Mouse (Mus musculus): ENCODE data around the gene Oit1.

The Oit1 gene

DNA sequence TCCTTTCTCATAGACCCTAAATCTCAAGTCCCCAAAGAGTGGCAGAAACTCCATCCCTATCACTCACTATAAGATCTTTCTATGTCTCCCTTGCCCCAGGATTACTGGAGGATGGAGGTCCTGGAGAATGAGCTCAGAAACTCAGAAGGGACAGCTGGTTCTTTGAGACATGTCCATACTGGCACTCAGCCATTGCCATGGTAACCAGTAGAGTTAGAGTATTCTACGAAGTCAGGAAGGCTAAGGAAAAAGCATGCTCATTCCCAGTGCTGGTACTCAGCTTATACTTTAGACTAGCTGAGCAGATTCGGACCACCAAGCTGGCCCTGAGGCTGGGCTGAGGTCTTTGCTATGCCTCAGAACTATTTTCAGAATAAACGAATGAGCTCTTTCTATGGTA lies 44.0 kb downstream of the Oit1 start:
- DNase-seq = no peak

DNA sequence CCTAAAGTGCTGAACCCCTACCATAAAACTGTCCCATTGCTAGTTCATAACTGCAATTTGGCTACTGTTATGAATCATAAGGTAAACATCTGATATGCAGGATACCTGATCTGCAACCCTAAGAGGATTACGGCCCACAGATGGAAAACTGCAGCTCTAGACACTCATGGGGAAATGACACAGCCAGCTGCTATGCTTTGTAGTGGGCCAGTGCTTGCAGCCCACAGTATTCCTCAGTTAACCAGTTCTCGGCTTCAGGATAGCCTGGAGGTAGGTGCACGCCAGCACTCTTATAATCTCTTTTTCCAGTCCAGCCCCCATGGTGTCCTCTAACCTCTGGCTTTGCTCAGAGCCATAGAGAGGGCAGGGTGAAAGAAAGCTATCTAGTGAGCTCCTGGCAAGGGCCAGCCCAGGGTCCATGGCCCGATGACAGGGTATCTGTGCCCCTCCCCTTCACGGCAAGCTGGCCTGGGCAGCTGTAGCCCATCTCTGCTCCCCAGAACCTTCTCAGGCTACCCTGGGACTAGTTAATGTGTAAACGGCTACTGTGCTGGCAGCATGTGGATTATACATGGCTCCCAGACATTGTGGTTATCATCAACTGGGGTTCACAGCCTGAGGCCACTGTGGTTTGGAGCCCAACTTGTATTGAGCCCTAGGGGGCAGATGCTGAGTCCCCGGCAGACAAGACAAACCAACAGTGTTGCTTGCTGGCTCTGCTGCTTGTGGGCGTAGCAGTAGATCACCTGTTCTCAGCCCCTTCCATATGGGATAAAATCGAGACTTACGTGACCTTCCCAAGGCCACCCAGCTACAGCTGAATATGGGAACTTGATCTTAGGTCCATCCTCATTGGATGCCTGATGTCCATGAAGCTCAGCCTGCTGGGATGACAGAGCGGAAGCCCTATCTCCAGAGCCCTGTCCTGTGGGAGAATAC lies 46.0 kb downstream of the Oit1 start:
- no peak for DNase-seq

DNA sequence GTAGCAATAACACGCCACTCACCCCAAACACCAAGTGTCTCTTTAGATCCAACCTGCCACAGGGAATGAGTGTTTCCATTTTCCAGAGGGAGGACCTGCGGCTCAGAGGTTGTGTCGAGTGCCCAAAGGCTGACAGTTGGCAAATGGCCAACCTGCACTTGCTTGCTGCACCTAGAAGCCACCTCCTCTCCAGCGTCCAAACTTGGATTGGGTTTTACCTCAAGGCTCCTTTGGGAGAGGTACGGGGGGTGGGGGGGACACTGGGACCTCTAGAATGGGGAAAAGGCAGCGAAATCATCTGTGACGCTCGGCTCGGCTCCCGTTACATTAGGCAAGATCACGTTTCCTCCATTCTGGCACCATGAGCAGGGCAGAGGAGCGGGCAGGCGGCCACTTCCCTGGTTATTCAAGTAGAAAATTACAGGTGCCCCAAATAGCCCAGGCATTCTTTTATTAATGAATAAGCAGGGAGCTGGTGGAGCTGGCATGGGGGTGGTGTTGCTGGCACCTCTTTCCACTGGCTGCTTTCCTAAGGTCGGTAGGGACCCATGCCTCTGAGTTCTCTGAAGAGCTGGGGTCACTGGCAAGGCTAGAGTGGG lies 47.1 kb downstream of the Oit1 start:
- no peak for DNase-seq

DNA sequence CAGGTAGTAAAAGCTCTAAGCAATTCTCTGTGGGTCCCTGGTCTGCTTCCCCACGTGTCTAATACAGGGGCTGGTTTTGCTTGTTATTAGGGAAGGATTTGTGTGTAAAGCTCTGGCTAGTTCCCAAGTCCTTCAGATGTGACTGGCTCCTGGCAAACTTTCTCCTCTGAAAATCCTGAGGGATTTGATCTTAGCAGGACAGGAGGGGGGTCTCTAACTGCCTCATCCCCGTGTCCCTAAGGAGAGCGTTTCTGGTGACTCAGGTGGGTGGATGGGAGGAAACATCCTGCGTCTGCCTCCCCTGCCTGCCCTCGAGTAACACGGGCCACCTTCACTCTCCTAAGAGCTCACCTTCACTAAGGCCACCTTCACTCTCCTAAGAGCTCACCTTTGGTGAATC lies 48.2 kb downstream of the Oit1 start:
- no peak for DNase-seq

DNA sequence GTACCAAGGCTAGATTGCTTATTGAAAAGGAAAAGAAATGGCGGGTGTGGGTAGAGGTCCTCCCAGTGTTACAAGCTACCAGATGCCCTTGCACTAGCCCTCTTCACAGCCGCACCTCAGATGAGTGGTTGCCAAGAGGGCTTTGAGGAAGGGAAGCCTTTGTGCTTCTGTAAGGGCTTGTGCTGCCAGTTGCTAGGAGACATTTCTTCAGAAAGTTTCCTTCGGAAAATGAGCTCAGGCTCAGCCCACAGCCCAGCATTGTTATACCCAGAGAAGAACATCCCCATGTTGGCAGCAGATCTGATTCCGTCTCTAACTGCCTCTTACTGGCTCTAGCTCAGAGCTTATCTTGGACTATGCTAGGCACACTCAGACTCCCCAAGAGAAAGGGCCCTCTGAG lies 49.0 kb downstream of the Oit1 start:
- no peak for DNase-seq

DNA sequence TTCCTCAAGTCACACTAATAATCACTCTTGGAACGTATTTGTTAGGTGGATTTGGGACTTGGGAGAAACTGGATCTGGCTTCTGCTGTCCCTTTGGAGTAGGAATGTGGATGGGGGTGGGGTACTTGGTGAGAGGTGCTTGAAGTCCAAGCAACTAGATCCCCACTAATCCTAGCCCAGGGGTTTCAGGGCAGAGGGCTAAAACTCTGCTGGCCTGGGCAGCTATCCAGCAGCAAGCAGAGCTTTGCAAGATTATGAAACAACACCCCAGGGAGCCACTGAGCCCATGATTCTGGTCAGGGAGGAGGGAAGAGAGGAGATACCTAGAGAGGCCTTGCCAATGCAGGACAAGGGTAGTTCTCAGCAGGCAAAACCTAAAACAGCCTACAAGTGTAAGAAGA lies 51.2 kb downstream of the Oit1 start:
- no peak for DNase-seq

DNA sequence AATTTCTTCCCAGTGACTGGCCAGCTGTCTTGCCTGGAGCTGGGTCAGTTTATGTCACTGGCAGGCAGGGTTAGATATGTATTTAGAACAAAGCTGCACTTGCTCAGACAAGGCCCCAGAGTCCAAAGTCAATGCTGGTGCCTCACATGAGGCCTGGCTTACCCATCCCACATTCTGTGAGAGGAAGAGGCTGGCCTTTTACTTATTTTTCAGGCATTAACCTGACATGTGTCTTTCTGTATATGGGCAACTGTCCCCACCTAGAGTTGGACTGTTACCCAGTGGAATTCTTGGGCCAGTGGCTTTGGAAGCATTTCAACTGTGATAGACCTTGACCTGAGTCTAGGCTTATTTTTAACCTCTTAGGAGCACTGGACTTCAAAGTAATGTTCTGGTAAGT lies 51.6 kb downstream of the Oit1 start:
- no peak for DNase-seq

DNA sequence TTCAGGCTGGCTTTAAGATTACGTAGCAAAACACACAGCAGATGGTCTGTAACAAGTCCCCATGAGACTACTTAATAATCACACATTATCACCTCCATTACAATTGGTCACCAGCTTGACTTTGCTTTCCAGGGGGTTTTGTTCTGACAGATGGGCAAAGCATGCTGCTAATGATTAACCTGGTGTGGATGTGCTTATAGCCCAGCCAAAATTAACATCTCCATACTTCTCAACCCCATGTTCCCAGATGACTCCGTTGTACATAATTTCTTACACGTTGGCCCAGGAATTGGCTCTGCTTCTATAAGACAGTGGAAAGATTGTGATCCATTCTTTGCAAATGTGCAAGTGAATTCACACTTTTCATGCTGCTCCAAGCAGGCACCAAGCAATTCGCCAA lies 52.8 kb downstream of the Oit1 start:
- DNase-seq = no peak

DNA sequence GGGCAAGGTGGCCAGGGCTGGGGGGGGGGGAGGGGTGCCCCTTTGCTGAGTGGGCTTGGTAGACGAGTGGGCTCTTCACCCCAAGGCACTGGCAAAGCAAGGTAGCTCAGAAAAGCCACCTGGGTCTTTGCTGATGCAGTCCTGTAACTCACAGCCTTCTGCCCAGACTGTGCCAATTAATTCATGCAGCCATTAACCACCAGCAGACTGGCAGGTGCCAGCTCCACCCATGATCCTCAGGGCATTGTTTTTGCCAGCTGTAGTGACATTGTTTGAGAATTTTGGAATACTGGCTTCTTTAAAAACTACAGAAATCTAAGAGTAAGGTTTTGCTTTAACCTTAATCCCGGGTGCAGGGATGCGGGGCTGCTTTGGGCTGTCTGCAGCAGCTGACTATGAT lies 58.0 kb downstream of the Oit1 start:
- no peak for DNase-seq

DNA sequence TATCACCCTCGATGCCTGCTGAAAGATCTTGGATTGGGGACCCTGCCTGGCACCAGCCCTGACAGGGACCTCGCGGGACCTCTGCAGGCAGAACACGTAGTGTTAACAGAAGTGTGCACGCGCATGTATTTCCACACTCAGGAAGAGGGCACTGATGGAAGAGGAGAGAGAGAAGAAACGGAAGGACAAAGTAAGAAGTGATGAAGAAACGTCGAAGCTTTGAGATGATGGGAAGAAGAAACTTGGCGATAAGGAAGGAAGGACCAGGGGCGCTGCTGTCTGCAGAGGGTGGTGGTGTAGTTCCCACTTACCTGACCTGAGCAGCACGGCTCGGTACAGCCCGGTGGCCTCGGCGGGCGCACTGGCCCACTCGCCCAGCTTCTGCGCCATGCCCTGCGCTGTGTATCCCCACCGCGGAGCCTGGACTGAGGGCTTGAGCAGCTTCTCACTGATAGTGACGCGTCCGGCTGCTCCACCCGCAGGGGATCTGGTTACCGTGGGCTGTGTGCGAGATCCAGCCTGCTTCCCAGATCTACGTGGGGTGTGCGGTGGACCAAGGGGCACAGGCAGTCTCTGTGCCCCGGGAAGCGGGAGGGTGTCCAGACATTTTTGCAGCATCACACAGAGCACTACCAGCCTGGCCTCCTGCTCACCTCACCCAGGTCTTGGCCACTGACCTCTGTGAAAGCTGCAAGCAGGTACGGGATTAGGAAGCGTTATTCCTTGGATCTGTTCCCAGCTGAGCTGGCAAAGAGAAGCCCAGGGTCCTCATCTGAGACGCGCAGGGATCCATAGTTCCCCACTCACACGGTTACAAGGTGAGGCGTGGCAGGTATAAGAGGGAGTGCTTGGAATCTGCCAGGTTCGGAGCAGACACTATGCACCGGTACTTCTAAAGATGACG lies 61.1 kb downstream of the Oit1 start, which contains the start of gene Fam107a:
TSS of gene Fam107a (minus strand) at position 830 of the 904 bp plus-strand sequence.
- DNase-seq = no peak

DNA sequence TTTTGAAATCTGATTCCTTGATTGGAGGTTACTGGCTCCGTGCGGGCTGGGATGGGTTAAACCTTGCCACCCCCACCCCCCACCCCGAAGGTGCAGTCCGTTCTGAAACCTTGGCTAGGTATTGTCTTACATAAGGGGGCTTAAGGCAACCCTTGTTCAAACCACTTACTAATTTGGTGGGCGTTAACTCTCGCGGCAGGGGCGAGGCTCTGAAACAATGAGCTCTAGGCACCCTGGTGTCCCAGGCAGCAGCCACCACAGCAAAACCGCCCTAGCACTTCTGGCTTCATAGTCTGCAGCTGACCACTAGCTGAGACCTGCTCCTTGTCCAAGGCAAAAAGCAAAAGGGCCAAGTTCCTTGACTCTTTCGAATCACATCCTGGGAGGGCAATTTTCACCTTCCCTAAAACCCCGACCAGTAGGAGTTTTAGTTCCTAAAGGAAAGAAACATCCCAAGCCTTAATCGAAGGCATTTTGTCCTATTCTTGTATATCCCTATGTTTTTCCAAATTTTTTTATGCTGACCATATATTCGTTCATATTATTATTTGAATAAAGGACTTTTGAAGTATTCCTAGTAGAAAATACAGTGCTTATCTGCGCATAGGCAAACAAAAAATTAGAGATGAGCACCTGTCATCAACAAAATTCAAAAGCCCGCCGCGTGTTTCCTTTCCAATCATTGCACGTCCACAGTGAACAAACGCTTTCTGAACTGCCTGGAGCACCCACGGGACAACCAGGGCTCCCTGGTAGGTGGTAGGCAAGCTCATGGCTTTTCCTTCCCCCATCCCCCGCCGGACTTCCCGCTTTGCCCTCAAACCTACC lies 62.0 kb downstream of the Oit1 start:
- no peak for DNase-seq

DNA sequence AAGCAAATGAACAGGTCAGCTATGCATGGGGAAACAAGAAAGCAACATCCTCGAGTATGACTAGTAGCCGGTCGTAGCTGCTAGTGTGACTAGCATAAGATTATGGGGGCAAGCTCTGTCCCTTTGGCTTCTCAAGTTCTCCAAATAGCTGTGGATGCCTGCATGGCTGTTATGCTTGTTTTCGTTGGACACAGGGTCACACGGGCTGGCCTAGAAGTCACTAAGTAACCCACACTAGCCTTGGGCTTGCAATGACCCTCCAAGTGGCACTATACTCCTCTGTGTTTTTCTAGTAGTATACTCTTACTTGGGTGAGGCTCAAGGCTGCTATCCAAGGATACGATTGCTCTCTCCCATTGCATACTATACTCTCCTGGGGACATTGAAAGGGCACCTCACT lies 63.4 kb downstream of the Oit1 start:
- DNase-seq = no peak

DNA sequence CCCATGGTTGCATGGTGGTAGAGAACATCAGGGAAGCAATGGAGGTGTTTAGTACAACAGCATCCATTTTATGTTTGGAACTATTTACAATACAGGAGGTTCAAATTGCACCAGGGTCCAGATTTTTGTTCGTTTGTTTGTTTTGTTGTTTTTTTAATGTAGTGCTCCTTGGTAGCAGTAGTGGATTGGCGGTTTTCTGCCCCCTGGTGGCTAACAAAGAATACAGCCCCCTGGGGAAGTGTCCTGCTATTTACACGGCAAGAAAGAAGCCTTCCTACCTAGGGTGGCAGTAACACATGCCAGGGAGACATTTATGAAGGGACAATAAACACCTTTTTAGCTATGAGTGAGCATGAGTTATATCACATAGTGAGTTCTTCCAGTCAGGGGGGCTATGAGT lies 64.0 kb downstream of the Oit1 start:
- no peak for DNase-seq

DNA sequence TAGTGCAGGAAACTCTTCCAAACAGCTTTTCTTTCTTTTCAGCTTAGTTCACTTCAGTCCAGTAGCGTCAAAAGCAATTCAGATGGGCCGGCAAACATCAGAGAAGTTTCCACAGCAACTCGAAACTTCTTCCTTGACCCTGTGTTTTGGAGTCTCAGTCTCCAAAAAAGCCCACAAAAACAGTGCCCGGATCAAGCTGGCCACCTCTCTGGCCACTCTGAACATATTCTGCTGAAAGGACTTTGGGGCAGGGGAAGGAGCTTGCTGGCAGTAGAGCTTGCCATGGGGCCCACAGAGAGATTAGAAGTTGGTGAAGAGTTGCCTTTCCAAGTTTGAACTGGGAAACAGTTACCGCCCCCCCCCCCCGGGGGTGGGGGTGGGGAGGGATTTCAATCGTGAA lies 64.7 kb downstream of the Oit1 start:
- DNase-seq = peak; percentile 58

DNA sequence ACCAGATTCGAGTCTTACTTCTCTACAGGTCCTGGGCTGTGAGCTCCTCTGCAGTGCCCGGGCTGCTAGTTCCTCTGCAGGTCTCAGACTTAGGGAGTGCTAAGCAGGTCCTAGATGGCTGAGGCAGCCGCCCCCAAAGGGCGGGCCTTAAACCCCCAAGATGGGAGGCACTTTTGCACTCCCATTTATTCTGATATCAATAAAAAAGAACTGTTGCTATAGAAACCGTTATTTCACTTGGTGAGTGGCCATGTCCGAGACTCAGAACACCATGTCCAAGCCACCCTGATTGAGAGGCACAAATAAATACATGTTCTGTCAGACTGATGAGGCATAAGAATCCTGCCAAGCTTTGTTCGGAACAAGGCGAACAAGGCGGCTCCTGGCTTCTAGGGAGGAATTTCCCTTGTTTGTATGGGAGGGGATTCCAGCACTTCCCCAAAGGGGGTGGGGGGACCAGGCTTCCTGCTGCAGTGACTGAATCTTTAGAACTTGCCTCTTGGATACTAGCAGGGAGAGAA lies 68.9 kb downstream of the Oit1 start:
- DNase-seq = peak; percentile 72

DNA sequence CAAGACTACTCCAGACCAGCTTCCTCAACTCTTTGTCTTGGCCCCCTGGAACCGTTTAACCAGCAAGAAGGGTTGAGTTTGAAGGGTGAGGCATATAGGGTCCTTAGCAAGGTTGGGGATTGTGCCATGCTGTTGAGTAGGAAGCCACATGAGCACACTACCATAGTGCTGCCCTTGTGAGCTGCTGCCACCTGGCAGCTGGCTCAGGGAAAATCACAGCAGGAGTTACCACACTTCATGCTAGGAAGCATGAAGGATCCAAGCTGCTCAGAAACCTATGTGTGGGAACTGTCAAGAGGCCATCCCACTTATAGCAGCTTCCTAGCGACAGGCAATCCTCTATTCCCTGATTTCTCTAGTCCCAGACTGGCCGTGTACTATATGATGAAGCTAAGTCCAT lies 69.9 kb downstream of the Oit1 start:
- no peak for DNase-seq

DNA sequence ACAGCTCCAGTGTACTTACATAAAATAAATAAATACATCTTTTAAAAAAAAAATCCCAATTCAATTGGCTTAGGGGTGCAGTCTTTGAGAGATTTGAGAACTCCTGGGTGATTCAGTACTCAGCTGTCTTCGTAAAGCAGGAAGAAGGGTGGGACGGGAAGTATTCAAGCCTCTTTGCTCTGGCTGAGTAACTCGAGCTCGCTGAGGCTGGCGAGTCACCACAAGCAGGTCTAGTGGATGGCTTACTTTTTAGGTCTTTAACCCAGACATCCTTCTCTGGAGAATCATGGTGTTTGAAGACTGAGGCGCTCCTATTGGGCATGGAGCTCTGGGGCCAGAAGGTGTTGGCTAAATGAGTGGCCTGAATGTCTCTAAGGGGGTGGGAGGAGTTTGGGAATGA lies 71.7 kb downstream of the Oit1 start:
- DNase-seq = no peak

DNA sequence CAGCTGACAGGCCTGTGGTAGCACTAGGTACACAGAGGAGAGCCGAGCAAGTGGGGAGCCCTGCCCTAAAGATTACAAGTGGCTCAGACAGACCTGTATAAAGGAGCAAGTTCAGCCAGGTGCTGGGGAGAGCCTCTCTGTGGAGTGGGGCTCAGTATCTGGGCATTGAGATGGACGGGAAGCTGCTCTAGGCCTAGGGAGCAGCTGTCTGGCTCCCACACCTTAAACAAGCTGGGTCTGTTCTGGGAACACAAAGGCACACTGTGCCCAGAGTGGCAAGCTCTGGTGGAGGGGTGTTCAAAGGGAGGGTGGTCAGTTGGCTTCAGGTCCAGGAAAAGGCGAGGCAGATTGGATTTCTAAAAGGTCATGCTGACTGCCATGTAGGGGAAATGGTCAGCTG lies 73.5 kb downstream of the Oit1 start:
- no peak for DNase-seq

DNA sequence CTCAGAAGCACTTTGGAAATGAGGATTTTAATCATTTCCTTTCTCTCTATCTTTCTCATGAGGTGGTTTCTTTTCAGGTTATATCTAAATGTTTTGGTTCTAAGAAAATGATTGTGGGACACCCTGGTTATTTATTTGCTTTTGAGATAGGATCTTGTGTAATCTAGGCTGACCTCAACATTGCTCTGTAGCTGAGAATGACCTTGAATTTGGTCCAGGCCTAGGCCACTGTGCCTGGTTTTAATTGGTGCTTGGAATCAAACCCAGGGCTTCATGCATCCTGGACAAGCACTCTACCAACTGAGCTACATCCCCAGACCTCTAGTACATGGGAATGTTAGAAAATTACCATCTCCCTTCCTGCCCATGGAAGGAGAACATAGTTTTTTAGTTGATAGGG lies 74.5 kb downstream of the Oit1 start:
- DNase-seq = no peak

DNA sequence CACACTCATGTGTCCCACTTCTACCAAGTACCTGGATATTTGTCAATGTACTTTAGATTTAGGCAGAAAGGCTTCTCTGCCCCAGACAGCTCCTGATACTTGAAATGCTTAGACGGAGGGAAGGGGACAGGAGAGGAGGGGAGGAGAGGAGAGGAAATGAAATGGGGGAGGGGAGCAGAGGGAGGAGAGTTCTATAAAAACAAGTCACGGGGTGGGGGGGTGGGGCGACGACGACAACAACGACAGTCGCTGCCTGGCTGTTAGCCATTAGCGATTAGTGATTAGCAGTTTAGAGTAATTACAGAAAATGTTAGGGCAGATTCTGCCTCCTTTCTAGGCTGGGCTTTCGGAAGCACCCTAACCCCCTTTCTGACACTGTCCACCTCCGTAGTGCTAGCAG lies 75.9 kb downstream of the Oit1 start:
- peak; percentile 0 for DNase-seq

DNA sequence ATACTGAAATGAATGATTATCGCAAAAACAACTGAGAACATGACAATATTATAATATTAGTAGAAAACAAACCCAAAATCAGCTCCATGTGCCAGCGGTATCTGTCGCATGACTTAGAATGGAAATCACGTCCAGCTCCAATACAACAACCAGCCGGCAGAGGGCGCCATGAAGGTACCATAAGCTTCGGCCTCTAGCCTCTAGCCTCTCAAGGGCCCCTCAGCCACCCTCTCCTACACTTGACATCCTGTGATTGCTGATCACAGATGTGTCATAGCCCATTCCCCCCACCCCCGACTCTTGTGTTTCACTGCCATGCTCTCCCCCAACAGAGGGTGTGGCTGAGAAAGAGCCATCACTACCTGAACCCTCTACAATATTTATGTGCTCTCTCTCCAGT lies 78.3 kb downstream of the Oit1 start:
- DNase-seq = peak; percentile 33
